Mouse (Mus musculus) c-Kit-positive CD71-positive TER-119-negative erythroid progenitor cells, embryonic 14.5 days (primary cell): ENCODE measurements around the gene Nxnl1.
"Not testable (repeated sequence)": the region's sequence is repeated elsewhere in the genome, so short reads cannot be mapped to it uniquely, and the experiment has no call there.

Source experiments
- DNase-seq: peaks from one replicate; pipeline ENCODE4 v3.0.0-alpha.2; 2013; ENCODE audit warnings: low read depth

Gene Nxnl1

GRCm38 (mm10) chr8:71554644-71555043 lies 11.8 kb downstream of the Nxnl1 start:
- no peak for DNase-seq

GRCm38 (mm10) chr8:71554001-71554400 lies 12.4 kb downstream of the Nxnl1 start:
- DNase-seq = no peak

- DNase-seq = no peak
These were observed 13.6 kb downstream of the Nxnl1 start for GRCm38 (mm10) chr8:71552770-71553169.

GRCm38 (mm10) chr8:71550754-71551153 lies 15.6 kb downstream of the Nxnl1 start:
- DNase-seq = no peak

- no peak for DNase-seq
These were observed 18.8 kb downstream of the Nxnl1 start for GRCm38 (mm10) chr8:71547590-71547989.

GRCm38 (mm10) chr8:71545053-71545452 lies 21.3 kb downstream of the Nxnl1 start:
- no peak for DNase-seq

- no peak for DNase-seq
These were observed 22.6 kb downstream of the Nxnl1 start for GRCm38 (mm10) chr8:71543755-71544154.

GRCm38 (mm10) chr8:71542632-71543343 lies 23.6 kb downstream of the Nxnl1 start, which contains the start of gene Mvb12a:
Gene Mvb12a (plus strand): TSS chr8:71542922.
- peak; percentile 96 for DNase-seq

GRCm38 (mm10) chr8:71537028-71537867 lies 29.2 kb downstream of the Nxnl1 start, which contains the start of gene Bst2:
Gene Bst2 (minus strand): TSS chr8:71537456.
- DNase-seq = peak; percentile 98

GRCm38 (mm10) chr8:71535663-71536062 lies 30.7 kb downstream of the Nxnl1 start:
- no peak for DNase-seq

GRCm38 (mm10) chr8:71534263-71534810 lies 32.1 kb downstream of the Nxnl1 start:
- DNase-seq = no peak

- not testable (repeated sequence) for DNase-seq
These were observed 35.5 kb downstream of the Nxnl1 start for GRCm38 (mm10) chr8:71530735-71531467.

- no peak for DNase-seq
These were observed 37.9 kb downstream of the Nxnl1 start for GRCm38 (mm10) chr8:71528362-71529073.

GRCm38 (mm10) chr8:71527162-71527870 lies 39.1 kb downstream of the Nxnl1 start:
- DNase-seq = no peak

- no peak for DNase-seq
These were observed 40.1 kb downstream of the Nxnl1 start for GRCm38 (mm10) chr8:71526272-71526671.

GRCm38 (mm10) chr8:71525226-71526050 lies 41.0 kb downstream of the Nxnl1 start, which contains the start of gene Ccdc194:
Gene Ccdc194 (minus strand): TSS chr8:71525711.
- DNase-seq = no peak

GRCm38 (mm10) chr8:71521634-71522033 lies 44.8 kb downstream of the Nxnl1 start:
- DNase-seq = peak; percentile 89

- DNase-seq = peak; percentile 66
These were observed 47.2 kb downstream of the Nxnl1 start for GRCm38 (mm10) chr8:71519037-71519825.

- DNase-seq = no peak
These were observed 49.6 kb downstream of the Nxnl1 start for GRCm38 (mm10) chr8:71516786-71517185.
